Mouse (Mus musculus) olfactory bulb, adult 2 months (tissue): ENCODE measurements around the gene Gm4450.
"Not testable (repeated sequence)": the region's sequence is repeated elsewhere in the genome, so short reads cannot be mapped to it uniquely, and the experiment has no call there.

ENCODE experiments used
- CTCF ChIP-seq: fragments of 200-500 bp; IDR thresholded peaks from 2 replicates; pipeline ENCODE4 v1.5.1; 2012; ENCODE audit warnings: low read depth, mild to moderate bottlenecking, low read length, moderate library complexity; ENCODE audit not compliant: insufficient read depth
- POLR2A ChIP-seq: fragments of 200-500 bp; IDR thresholded peaks from 2 replicates; pipeline ENCODE4 v1.6.1; 2012; ENCODE audit warnings: mild to moderate bottlenecking, low read depth, low read length, moderate library complexity; ENCODE audit not compliant: insufficient read depth

GRCm38 (mm10) chr3:98497401-98497800, 40.5 kb upstream of the Gm4450 start:
- TF ChIP-seq CTCF, POLR2A: not testable (repeated sequence)
